8 mouse cellular contexts compared by ENCODE assay signal in the genomic region with DNA sequence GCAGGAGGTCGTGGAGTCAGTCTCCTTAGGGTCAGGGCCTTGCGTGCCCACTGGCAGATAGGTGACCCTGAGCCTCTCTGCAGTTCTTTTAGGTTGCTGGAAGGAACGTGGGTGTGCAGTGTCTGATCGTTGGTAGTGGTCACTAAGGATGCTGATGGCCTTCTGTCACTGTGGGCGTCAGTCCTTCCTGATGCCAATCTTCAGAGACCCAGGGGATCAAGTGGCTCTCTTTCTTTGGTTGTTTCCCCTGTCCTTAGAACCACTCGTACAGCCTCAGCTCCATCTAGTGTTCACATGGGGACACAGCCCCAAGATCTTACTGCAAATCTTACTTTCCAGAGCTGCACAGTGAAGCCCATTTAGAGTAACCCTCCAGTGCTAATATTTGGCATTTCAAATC. TPM values are rescaled to one million over a fixed set of nuclear protein-coding genes. Genes with fewer than 3 reads are reported as not detected.
DNase-seq lines count a peak whose midpoint lies in the region; ATAC-seq and TF ChIP-seq lines count a peak whose summit lies in the region.

No protein-coding gene starts in this region.

- H3K9me3 ChIP-seq in intestine, embryonic 16.5 days (ENCODE audit: control insufficient read depth, low read length): no peaks in the 10 kb centered on the region

- H3K4me2 ChIP-seq in intestine, embryonic 16.5 days (ENCODE audit: low read depth, low read length): no peak overlapping the region

- H3K36me3 ChIP-seq in intestine, embryonic 16.5 days (ENCODE audit: control insufficient read depth, insufficient read depth, low read length): no peaks in the 10 kb centered on the region
- no peaks in the 10 kb centered on the region for H3K36me3 ChIP-seq in liver, adult 2 months (ENCODE audit: control insufficient read depth, insufficient read depth, low read length)
- peaks cover 3% of the 10 kb centered on the region; the same call in 1 of the 2 replicates for H3K36me3 ChIP-seq in thymus, adult 2 months (ENCODE audit: control insufficient read depth, insufficient read depth, low read length)

- H3K27ac ChIP-seq in intestine, embryonic 16.5 days (ENCODE audit: low read length): no peak overlapping the region
- no peak overlapping the region for H3K27ac ChIP-seq in liver, adult 2 months (replicated peaks; ENCODE audit: insufficient read depth, low read depth, low read length)
- no peak overlapping the region for H3K27ac ChIP-seq in thymus, adult 2 months (ENCODE audit: control insufficient read depth, insufficient read depth, low read length)

- TF ChIP-seq POLR2A in liver, adult 2 months (IDR thresholded peaks at IDR 0.05; ENCODE audit: extremely low read depth, insufficient read depth, low read length): no peak
- no peak for TF ChIP-seq POLR2A in thymus, adult 2 months (IDR thresholded peaks at IDR 0.05; ENCODE audit: control insufficient read depth, extremely low read depth, insufficient read depth, low read length, poor library complexity)

- no peak overlapping the region for H3K9ac ChIP-seq in intestine, embryonic 16.5 days (ENCODE audit: low read depth, low read length)
- H3K9ac ChIP-seq in liver, adult 2 months (ENCODE audit: low read depth, low read length): no peak overlapping the region

- 42% methylated on average over 6 of the region's 6 CpGs for WGBS in intestine, embryonic 16.5 days
- 39% methylated on average over 6 of the region's 6 CpGs for WGBS in liver, adult 2 months
- 37% methylated on average over 6 of the region's 6 CpGs for WGBS in thymus, adult 2 months

- DNase-seq in urinary bladder, postnatal 36 days (ENCODE audit: low spot score in 2 of 2): peak; percentile 39
- no peak for DNase-seq in urinary bladder, postnatal 10 days (ENCODE audit: low spot score)
- DNase-seq in cerebellum, adult 18-20 months: peak; percentile 62 to 69
- DNase-seq in forelimb bud, embryonic 11.5 days (ENCODE audit: low read depth, low spot score): peak; percentile 47
- peak; percentile 52 for DNase-seq in liver, adult 2 months (ENCODE audit: extremely low read depth, low read depth, low spot score)
- peak; percentile 62 for DNase-seq in thymus, adult 2 months

- no peaks in the 10 kb centered on the region for H3K79me2 ChIP-seq in liver, adult 2 months (ENCODE audit: control insufficient read depth, insufficient read depth, low read length)

- TF ChIP-seq CTCF in liver, adult 2 months (IDR thresholded peaks at IDR 0.05; ENCODE audit: low read depth, low read length): peak; percentile 59
- no peak for TF ChIP-seq CTCF in thymus, adult 2 months (IDR thresholded peaks at IDR 0.05; ENCODE audit: borderline replicate concordance, control insufficient read depth, extremely low read depth, insufficient read depth, low read length, poor library complexity)

- H3K4me1 ChIP-seq in intestine, embryonic 16.5 days (ENCODE audit: control insufficient read depth, insufficient read depth, low read length): peaks cover 18% of the 10 kb centered on the region
- H3K4me1 ChIP-seq in liver, adult 2 months (ENCODE audit: control insufficient read depth, insufficient read depth, low read length): 0 out of 2 replicates have a peak, but pooled peaks cover 2% of the 10 kb centered on the region
- H3K4me1 ChIP-seq in thymus, adult 2 months (replicated peaks; ENCODE audit: control insufficient read depth, insufficient read depth, low read length): peaks cover 16% of the 10 kb centered on the region

- H3K4me3 ChIP-seq in intestine, embryonic 16.5 days (ENCODE audit: low read length): no peak overlapping the region
- H3K4me3 ChIP-seq in liver, adult 2 months (ENCODE audit: insufficient read depth, low read depth, low read length): no peak overlapping the region
- H3K4me3 ChIP-seq in thymus, adult 2 months (ENCODE audit: control insufficient read depth, insufficient read depth, low read length): no peak overlapping the region

- ATAC-seq in intestine, embryonic 16.5 days: 0 out of 2 replicates have a peak, but pooled peaks have one; percentile 27
- peak; percentile 37; the same call in 1 of the 2 replicates for ATAC-seq in monocyte, adult 5-6 weeks (replicated peaks; ENCODE audit: insufficient number of reproducible peaks, low FRiP score, low TSS enrichment, poor library complexity, severe bottlenecking)

- H3K27me3 ChIP-seq in intestine, embryonic 16.5 days (replicated peaks; ENCODE audit: control insufficient read depth, insufficient read depth, low read length): no peaks in the 10 kb centered on the region
- H3K27me3 ChIP-seq in liver, adult 2 months (ENCODE audit: control insufficient read depth, insufficient read depth, low read length): no peaks in the 10 kb centered on the region
- H3K27me3 ChIP-seq in thymus, adult 2 months (ENCODE audit: control insufficient read depth, insufficient read depth, low read length): no peaks in the 10 kb centered on the region

RNA-seq across cellular contexts. Expression of a gene that starts 49.1 kb away (rescaled TPM):
- 11.7 and 12.8 TPM in 2 replicates for polyA plus RNA-seq in intestine, embryonic 16.5 days (2015; fragmentation: Nextera tagmentation; extraction: Ambion mirVana)
- 5.9 and 6.9 TPM in 2 replicates for total RNA-seq in liver, adult 2 months (2014; rRNA removed)
- polyA plus RNA-seq in liver, adult 2 months (2012; rRNA removed): 0.43 and 0.88 TPM in 2 replicates
- total RNA-seq in monocyte, adult 5-6 weeks (2017): 14.3 to 17.8 TPM (median 14.4 TPM) in 3 replicates
- polyA plus RNA-seq in thymus, adult 2 months (2012; rRNA removed): 6.3 and 6.4 TPM in 2 replicates
